Mouse (Mus musculus) C2C12 (cell line): ENCODE results near the gene Klhl11. TPM values are rescaled to one million over a fixed set of nuclear protein-coding genes. Genes with fewer than 3 reads are reported as not detected.

Experiments used
- H3K27me3 ChIP-seq: one replicate; pipeline ENCODE4 v1.6.1; 2011; ENCODE audit not compliant: control insufficient read depth, insufficient read depth, insufficient read length
- H3K36me3 ChIP-seq: one replicate; pipeline ENCODE4 v1.6.1; 2011; ENCODE audit not compliant: control insufficient read depth, insufficient read depth
- H3K4me3 ChIP-seq: one replicate; pipeline ENCODE4 v1.5.1; 2011; ENCODE audit warnings: mild to moderate bottlenecking, control low read depth; ENCODE audit not compliant: poor library complexity, insufficient read depth, severe bottlenecking
- H3K79me2 ChIP-seq: one replicate; pipeline ENCODE4 v1.6.1; 2011; ENCODE audit not compliant: control insufficient read depth, insufficient read depth
- H3K79me3 ChIP-seq: one replicate; pipeline ENCODE4 v1.6.1; 2011; ENCODE audit warnings: low read depth, control low read depth
- H3ac ChIP-seq: one replicate; pipeline ENCODE3; 2011; ENCODE audit warnings: low read depth; ENCODE audit not compliant: control insufficient read depth, insufficient read length
- CEBPB ChIP-seq: IDR thresholded peaks from one replicate; pipeline ENCODE4 v1.6.1; 2011; ENCODE audit warnings: low read depth, mild to moderate bottlenecking, control low read depth, moderate library complexity
- CTCF ChIP-seq: IDR thresholded peaks from one replicate; pipeline ENCODE4 v1.5.1; 2011; ENCODE audit not compliant: control insufficient read depth, insufficient read depth, insufficient read length
- FOSL1 ChIP-seq: IDR thresholded peaks from one replicate; pipeline ENCODE4 v1.8.0; 2011; ENCODE audit warnings: mild to moderate bottlenecking, low read length; ENCODE audit not compliant: poor library complexity, insufficient read depth, severe bottlenecking
- MAX ChIP-seq: IDR thresholded peaks from one replicate; pipeline ENCODE4 v1.6.1; 2011; ENCODE audit warnings: mild to moderate bottlenecking, control low read depth
- MYOD1 ChIP-seq: IDR thresholded peaks from one replicate; pipeline ENCODE4 v1.6.1; 2011; ENCODE audit warnings: low read depth; ENCODE audit not compliant: control insufficient read depth, insufficient read length
- MYOG ChIP-seq: IDR thresholded peaks from one replicate; pipeline ENCODE4 v1.6.1; 2011; ENCODE audit not compliant: control insufficient read depth, insufficient read length; ENCODE audit errors: extremely low read depth
- USF1 ChIP-seq: IDR thresholded peaks from one replicate; pipeline ENCODE4 v1.6.1; 2011; ENCODE audit warnings: low read depth, mild to moderate bottlenecking, control low read depth, moderate library complexity
- polyA plus RNA-seq: library from polyadenylated mRNA; unstranded; fragments of >200 nt; fragmentation: generic; extraction: Trizol; gene quantifications from one replicate; pipeline ENCODE4 v1.2.1, GENCODE M21; 2012; ENCODE audit warnings: missing spikeins

Gene Klhl11
- polyA plus RNA-seq, 1 experiment: 4.4 TPM

- TF ChIP-seq CTCF (no peak), CEBPB (no peak), MYOD1 (no peak), FOSL1 (no peak), USF1 (no peak), MYOG (no peak), MAX (no peak)
- peaks cover 92% of the 10 kb centered on the region for H3K36me3 ChIP-seq
- no peaks in the 10 kb centered on the region for H3K79me2 ChIP-seq
- no peaks in the 10 kb centered on the region for H3K27me3 ChIP-seq
- H3ac ChIP-seq: no peak overlapping the region
- no peaks in the 10 kb centered on the region for H3K79me3 ChIP-seq
- no peak overlapping the region for H3K4me3 ChIP-seq
Measured at GRCm38 (mm10) chr11:100501321-100501720, 28.8 kb upstream of the Klhl11 start.

DNA sequence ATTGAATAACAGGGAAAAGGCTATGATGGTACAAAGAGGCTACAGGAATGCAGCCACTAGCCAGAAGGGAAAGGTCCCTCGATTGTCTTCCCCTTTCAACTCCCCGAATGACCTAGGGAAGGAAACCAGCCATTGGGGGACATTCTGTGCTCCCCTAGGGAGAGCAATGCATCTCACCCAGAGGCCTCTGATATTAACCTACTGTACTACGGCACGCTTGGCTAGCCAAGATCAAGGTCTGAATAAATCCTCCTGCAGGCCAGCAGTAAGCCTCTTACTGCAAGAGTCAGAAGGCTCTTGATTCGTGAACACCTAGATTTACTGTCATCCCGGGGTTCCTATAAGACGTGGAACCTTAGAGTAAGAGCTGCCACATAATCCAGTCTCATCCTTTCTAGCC is 28.1 kb upstream of the Klhl11 start:
- TF ChIP-seq MYOG (no peak), FOSL1 (no peak), MYOD1 (no peak), CEBPB (no peak), USF1 (no peak), CTCF (no peak), MAX (no peak)
- Histone ChIP-seq H3K4me3 (no peak overlapping the region), H3K36me3 (peaks cover 92% of the 10 kb centered on the region)

GRCm38 (mm10) chr11:100500241-100500640 is 27.7 kb upstream of the Klhl11 start:
- H3K79me3 ChIP-seq: no peaks in the 10 kb centered on the region
- H3K79me2 ChIP-seq: no peaks in the 10 kb centered on the region
- peaks cover 92% of the 10 kb centered on the region for H3K36me3 ChIP-seq
- no peak overlapping the region for H3K4me3 ChIP-seq
- no peak overlapping the region for H3ac ChIP-seq
- TF ChIP-seq USF1 (no peak), CEBPB (no peak), CTCF (no peak), MYOD1 (no peak), FOSL1 (no peak), MYOG (no peak), MAX (no peak)
- H3K27me3 ChIP-seq: no peaks in the 10 kb centered on the region

More for the DNA sequence above, 28.1 kb upstream of the Klhl11 start:
- Histone ChIP-seq H3K79me3 (no peaks in the 10 kb centered on the region), H3K79me2 (no peaks in the 10 kb centered on the region), H3K27me3 (no peaks in the 10 kb centered on the region), H3ac (no peak overlapping the region)

GRCm38 (mm10) chr11:100493771-100494170 is 21.2 kb upstream of the Klhl11 start:
- Histone ChIP-seq H3ac (no peak overlapping the region), H3K27me3 (no peaks in the 10 kb centered on the region), H3K36me3 (peaks cover 97% of the 10 kb centered on the region), H3K4me3 (no peak overlapping the region), H3K79me2 (no peaks in the 10 kb centered on the region), H3K79me3 (no peaks in the 10 kb centered on the region)
- TF ChIP-seq MYOD1: no peak
- TF ChIP-seq USF1: no peak
- no peak for TF ChIP-seq MAX
- no peak for TF ChIP-seq CTCF
- no peak for TF ChIP-seq MYOG
- no peak for TF ChIP-seq CEBPB
- no peak for TF ChIP-seq FOSL1

DNA sequence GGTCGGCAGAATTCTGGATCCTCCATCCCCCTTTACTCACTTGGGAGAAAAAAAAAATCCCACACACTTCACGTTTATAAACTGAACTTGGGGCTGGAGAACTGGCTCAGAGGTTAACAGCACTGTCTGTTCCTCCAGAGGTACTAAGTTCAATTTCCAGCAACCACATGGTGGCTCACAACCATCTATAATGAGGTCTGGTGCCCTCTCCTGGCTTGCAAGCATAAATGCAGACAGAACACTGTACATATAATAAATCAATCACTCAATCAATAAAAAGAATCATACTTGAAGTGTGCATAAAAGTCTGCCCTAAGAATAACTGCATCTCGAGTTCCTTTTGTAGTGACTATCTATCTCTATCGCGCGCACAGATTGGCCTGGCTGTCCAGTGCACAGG is 18.4 kb upstream of the Klhl11 start:
- Histone ChIP-seq H3K27me3 (no peaks in the 10 kb centered on the region), H3K36me3 (peaks cover 95% of the 10 kb centered on the region), H3K4me3 (no peak overlapping the region), H3K79me3 (no peaks in the 10 kb centered on the region), H3K79me2 (no peaks in the 10 kb centered on the region), H3ac (no peak overlapping the region)
- TF ChIP-seq MYOG: no peak
- TF ChIP-seq CEBPB: no peak
- no peak for TF ChIP-seq MYOD1
- TF ChIP-seq USF1: no peak
- no peak for TF ChIP-seq FOSL1
- no peak for TF ChIP-seq MAX
- no peak for TF ChIP-seq CTCF
